Mouse (Mus musculus) urinary bladder, adult 18-20 months (tissue): ENCODE measurements around the gene Pald1.

ENCODE experiments used
- DNase-seq, 2 experiments: peaks; one replicate each; pipeline ENCODE4 v3.0.0; 2022; ENCODE audit warnings: low spot score in 2 of 2, mixed read lengths in 2 of 2

The Pald1 gene

GRCm38 (mm10) chr10:61383021-61383714, at the start of gene Pald1:
Pald1 (minus strand) TSS chr10:61383530.
- peak; percentile 52 to 63 for DNase-seq

GRCm38 (mm10) chr10:61431375-61431774, 48.0 kb upstream of the Pald1 start:
- no peak for DNase-seq

DNA sequence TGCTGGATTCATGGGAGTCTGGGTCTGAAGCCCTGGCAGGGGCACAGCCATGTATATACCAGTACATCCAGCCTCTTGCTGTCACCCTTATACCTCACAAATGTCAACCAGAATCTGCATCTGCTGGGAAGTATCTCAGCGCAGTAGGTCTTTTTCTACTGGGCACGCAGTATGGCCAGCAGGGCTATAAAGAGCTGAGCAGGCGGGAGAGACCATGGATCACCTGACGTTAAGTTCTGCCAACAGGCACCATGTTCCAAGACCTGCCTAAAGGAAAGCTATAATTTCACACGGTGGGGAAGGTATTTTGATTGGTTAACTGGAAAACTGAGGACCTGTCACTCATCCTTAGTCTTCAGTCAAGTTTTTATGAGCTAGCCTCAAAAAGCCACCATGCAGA, 45.7 kb upstream of the Pald1 start:
- no peak for DNase-seq

DNA sequence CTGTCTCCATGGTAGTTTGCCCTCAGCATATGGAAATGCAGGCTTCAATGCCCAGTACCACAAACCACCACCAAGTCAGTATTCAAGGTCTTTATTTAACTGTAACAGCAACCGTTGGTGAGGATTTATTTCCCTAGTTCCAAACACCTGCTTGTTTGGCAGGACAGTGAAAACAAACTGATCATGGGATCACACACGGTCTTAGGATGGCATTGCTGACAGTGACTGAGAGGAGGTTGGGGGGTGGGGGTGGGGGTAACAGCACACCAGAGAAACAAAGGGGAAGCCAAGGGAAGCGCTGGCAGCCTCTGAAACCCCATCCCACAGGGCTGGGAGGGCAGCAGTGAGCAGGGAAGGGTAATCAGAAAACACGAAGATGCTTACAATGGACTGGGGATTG, 45.1 kb upstream of the Pald1 start:
- DNase-seq = no peak

- DNase-seq = no peak
Observed at GRCm38 (mm10) chr10:61427951-61428350, 44.6 kb upstream of the Pald1 start.

- no peak for DNase-seq
Observed at GRCm38 (mm10) chr10:61426251-61426757, 43.0 kb upstream of the Pald1 start.

DNA sequence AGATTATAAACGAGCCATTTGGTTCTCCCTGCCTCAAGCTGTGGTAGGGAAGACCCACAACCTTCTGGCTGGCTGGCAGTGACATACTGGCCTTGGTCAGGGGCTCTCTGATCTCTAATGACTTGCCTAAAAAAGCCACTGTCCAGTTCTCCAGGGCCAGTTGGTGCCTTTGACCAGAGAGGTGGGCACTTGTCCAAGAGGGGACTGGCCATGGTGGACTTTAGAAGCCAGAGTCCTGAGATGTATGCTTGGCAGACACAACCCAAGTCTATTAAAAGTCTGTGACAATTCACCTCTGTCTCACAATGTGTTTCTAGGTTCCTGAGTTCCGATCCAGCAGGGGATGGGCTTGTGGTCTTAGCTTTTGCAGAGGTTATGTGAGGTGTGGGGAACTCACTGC, 41.7 kb upstream of the Pald1 start:
- no peak for DNase-seq

- DNase-seq = no peak
Observed at GRCm38 (mm10) chr10:61424500-61424899, 41.2 kb upstream of the Pald1 start.

DNA sequence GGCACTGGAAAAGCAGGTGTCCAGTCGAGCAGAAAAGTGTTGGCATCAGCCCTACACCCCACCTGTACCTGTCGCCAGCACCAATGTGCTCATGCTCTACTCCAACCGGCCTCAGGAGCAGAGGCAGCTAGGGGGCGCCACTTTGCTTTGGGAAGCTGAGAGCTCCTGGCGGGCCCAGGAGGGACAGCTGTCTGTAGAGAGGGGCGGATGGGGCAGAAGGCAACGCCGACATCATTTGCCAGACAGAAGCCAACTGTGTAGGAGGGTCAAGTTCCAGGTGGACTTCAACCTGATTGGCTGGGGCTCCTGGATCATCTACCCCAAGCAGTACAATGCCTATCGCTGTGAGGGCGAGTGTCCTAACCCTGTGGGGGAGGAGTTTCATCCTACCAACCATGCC, 40.0 kb upstream of the Pald1 start:
- no peak for DNase-seq

GRCm38 (mm10) chr10:61422861-61423260, 39.5 kb upstream of the Pald1 start:
- no peak for DNase-seq

DNA sequence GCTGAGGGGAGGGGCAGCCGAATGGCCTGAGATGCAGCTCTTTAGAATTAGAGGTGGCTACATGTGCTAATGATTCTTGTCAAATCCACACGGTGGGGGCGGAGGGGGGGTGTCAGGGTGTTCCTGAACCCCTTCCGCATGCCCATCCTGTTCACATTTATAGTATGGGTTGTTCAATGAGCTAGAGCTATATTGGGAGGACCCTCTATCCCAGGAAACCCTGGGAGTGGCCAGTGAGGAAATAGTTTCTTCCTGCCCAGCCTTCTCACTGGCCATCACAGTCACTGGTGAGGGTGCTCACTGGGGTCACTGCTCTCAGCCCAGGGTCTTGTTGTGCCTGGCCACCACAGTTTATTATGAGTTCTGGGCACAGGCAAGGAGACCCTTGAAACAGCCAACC, 36.7 kb upstream of the Pald1 start:
- DNase-seq = no peak

DNA sequence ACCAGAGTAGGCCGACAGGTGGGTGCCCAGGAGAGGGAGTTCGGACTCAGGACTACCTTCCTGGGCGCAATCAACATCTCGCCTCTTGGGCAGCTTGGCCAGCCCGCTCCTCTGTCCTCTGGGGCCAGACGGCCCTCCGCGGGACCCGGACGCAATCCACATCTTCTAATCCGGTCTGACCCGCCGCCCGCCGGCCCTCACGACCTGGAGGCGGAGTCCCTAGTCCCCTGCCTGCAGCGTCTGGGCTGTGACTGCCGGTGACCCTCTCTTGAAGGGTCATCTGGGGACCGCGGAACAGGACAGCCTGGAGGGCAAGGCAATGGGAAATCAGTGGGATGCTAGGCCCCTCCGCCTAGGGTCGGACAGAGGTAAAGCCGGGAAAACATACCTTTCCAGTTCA, 35.8 kb upstream of the Pald1 start:
- DNase-seq = no peak

- DNase-seq = no peak
Observed at GRCm38 (mm10) chr10:61418131-61418900, 35.0 kb upstream of the Pald1 start.

DNA sequence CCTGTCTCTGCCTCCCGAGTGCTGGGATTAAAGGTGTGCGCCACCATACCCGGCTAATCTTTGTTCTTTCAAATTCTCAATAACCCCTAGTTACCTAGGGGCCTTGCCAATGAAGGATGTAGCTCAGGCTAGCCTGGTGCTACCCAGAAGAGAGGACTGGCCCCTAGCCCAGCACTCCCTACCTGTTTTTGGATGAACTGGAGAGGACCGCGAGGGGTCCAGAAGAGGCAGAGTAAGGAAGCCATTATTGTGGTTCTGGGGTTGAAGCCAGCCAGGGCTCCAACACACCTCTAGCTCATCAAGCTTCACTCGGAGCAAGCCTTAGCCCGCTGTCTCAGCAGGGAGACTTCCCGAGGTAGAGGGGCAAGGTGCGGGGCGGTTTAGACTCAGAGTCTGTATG, 34.3 kb upstream of the Pald1 start, which contains the start of gene Nodal:
Nodal (plus strand) TSS at position 301 of the 400 bp plus-strand sequence.
- no peak for DNase-seq

GRCm38 (mm10) chr10:61417046-61417445, 33.7 kb upstream of the Pald1 start:
- DNase-seq = no peak

GRCm38 (mm10) chr10:61416561-61416960, 33.2 kb upstream of the Pald1 start:
- DNase-seq = no peak

DNA sequence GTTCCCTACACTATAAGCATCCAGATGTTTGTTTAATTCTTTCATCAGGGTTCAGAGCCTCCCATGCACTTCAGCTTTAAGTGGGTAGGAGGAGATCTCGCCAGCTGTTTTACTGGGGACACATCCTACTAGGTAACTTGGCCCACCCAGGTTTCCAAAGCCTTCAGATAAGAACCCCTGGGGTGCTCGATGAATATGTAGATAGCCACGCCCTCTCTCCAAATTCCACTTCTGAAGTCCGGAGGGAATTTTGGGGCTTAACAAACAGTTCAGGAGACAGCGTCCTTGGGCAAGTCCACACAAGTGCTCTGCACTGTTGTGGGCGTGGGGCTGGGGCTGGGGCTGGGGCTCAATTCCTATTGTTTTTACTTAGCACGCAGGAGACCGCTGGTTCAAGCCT, 32.6 kb upstream of the Pald1 start:
- DNase-seq = no peak

DNA sequence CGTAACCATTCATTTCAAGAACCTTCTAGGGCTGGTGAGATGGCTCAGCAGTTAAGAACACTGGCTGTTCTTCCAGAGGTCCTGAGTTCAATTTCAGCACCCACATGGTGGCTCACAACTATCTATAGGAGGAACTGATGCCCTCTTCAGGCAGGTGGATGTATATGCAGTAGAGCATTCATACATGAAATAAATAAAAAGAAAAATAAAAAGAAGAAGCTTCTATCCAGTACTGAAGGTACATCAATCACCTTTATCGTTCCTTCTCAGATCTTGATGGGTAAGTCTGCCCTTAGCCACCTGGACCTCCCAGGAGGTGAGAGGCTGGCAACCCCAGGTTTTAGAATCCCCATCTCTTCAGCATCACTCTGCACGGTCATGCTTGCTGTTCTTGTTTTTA, 31.9 kb upstream of the Pald1 start:
- no peak for DNase-seq

DNA sequence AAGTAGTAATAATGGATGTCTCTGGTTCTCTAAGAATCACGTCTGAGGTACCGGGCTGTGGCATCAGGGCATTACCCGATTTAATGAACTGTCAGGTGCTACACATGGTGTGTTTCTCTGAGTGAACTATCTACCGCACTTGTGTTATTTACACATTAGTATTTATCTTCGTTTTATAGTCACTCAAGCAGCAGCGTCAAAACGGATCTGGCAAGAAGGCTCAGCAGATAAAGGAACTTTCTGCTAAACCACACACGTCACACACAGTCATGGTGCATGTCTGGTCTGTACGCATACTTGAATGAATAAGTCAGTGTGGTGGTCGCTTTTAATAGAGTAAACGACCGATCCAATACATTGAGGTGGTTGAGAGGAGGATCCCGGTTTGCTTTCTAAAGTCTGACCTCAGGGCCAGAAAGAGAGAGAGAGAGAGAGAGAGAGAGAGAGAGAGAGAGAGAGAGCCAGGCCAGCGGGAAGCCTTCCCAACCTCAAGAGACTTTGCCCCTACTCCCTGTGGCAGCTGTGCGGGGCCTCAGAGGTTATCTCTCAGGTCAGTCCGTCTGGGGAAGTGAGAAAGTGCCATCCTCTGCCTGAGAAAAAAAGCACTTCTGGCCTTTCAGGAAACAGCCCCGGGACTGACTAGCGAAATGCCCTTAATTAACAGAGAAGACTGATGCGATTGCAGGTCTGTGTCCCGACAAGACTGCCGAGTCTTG, 29.7 kb upstream of the Pald1 start:
- no peak for DNase-seq

- no peak for DNase-seq
Observed at GRCm38 (mm10) chr10:61410193-61410592, 26.9 kb upstream of the Pald1 start.

GRCm38 (mm10) chr10:61409776-61410175, 26.4 kb upstream of the Pald1 start:
- no peak for DNase-seq

DNA sequence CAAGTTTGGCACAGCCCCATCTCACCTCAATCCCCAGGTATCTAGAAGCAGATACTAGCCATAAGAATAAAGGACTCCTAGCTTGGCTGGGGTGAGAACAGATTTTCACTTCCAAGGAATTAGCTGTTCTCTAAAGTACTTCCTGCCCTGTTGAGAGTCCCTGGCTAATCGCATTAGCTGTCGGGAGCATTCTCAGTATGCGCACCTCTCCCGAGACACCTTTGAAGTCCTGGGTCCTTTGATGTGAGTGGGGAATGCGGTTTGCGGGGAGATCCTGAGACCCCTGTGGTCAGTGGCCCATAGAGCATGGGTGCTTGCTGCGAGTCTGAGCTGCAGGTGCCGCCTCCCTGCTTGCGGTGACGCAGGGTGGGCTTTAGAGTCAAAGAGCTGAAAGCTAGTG, 22.6 kb upstream of the Pald1 start:
- DNase-seq = no peak
